Mouse (Mus musculus) neural tube, embryonic 13.5 days (tissue): ENCODE measurements around the gene Maip1. TPM values are rescaled to one million over a fixed set of nuclear protein-coding genes. Genes with fewer than 3 reads are reported as not detected.

Experiments used
- ATAC-seq: fragments of 200-750 bp; cut with Nextera tagmentation; 2 replicates; pipeline ENCODE4 v1.8.0; 2017; ENCODE audit warnings: low read depth, mild to moderate bottlenecking, moderate TSS enrichment, moderate library complexity
- H3K27ac ChIP-seq: fragments of 300-500 bp; sonication (generic); replicated peaks from 2 replicates; pipeline ENCODE4 v1.5.1; 2015; ENCODE audit warnings: moderate library complexity, mild to moderate bottlenecking, inconsistent platforms
- H3K27me3 ChIP-seq: fragments of 300-500 bp; sonication (generic); 2 replicates; pipeline ENCODE4 v1.6.1; 2015; ENCODE audit warnings: mild to moderate bottlenecking, inconsistent platforms
- H3K36me3 ChIP-seq: fragments of 300-500 bp; sonication (generic); 2 replicates; pipeline ENCODE4 v1.6.1; 2015; ENCODE audit warnings: mild to moderate bottlenecking, inconsistent platforms
- H3K4me1 ChIP-seq: fragments of 300-500 bp; sonication (generic); replicated peaks from 2 replicates; pipeline ENCODE4 v1.6.1; 2015; ENCODE audit warnings: inconsistent platforms
- H3K4me2 ChIP-seq: fragments of 300-500 bp; sonication (generic); 2 replicates; pipeline ENCODE4 v1.6.1; 2015; ENCODE audit warnings: inconsistent platforms, mild to moderate bottlenecking, moderate library complexity
- H3K4me3 ChIP-seq: fragments of 300-500 bp; sonication (generic); 2 replicates; pipeline ENCODE4 v1.5.1; 2015; ENCODE audit warnings: mild to moderate bottlenecking, inconsistent platforms
- H3K9ac ChIP-seq: fragments of 300-500 bp; sonication (generic); 2 replicates; pipeline ENCODE4 v1.6.1; 2015; ENCODE audit warnings: moderate library complexity, mild to moderate bottlenecking, inconsistent platforms
- H3K9me3 ChIP-seq: fragments of 300-500 bp; sonication (generic); 2 replicates; pipeline ENCODE4 v1.6.1; 2016; ENCODE audit warnings: inconsistent platforms
- WGBS: fragments of 180-500 bp; shearing (Covaris S2); methylation state at CpG from one replicate; pipeline ENCODE4 v1.1.7; 2015; 5-methylcytosine and 5-hydroxymethylcytosine counted together
- polyA plus RNA-seq: library from polyadenylated mRNA; unstranded; fragments of >200 nt; fragmentation: Nextera tagmentation; extraction: Ambion mirVana; gene quantifications from 2 replicates; pipeline ENCODE4 v1.2.1, GENCODE M21; 2015

The Maip1 gene
- 17.1 and 19.6 TPM in 2 replicates for polyA plus RNA-seq

GRCm38 (mm10) chr1:57406187-57407151, at the start of gene Maip1, which contains the start of gene Tyw5:
Gene Maip1, plus strand, starts transcription at chr1:57406328.
Gene Tyw5, minus strand, starts transcription at chr1:57407101.
- H3K27ac ChIP-seq: peak within 1 kb of the TSS; percentile 96
- 0 out of 2 replicates have a peak, but pooled peaks cover 2% of the 10 kb centered on the region for H3K36me3 ChIP-seq
- H3K9ac ChIP-seq: peak within 1 kb of the TSS; percentile 88
- peak within 1 kb of the TSS; percentile 83 for H3K4me3 ChIP-seq
- H3K27me3 ChIP-seq: no peaks in the 10 kb centered on the region
- under 1% methylated on average over 70 of the region's 72 CpGs for WGBS
- ATAC-seq: peak; percentile 91
- peak within 1 kb of the TSS; percentile 75 for H3K4me2 ChIP-seq
- no peaks in the 10 kb centered on the region for H3K9me3 ChIP-seq
- peaks cover 36% of the 10 kb centered on the region for H3K4me1 ChIP-seq

- no peaks in the 10 kb centered on the region for H3K27me3 ChIP-seq
- H3K4me1 ChIP-seq: no peaks in the 10 kb centered on the region
- no peak overlapping the region for H3K4me2 ChIP-seq
- no peak overlapping the region for H3K27ac ChIP-seq
- no peaks in the 10 kb centered on the region for H3K9me3 ChIP-seq
- H3K36me3 ChIP-seq: no peaks in the 10 kb centered on the region
- H3K9ac ChIP-seq: no peak overlapping the region
- 71% methylated on average over 5 of the region's 5 CpGs for WGBS
- no peak overlapping the region for H3K4me3 ChIP-seq
- no peak for ATAC-seq
Measured at GRCm38 (mm10) chr1:57358546-57358945, 47.6 kb upstream of the Maip1 start.

- H3K9ac ChIP-seq: no peak overlapping the region
- 95% methylated on average over 3 of the region's 3 CpGs for WGBS
- H3K9me3 ChIP-seq: no peaks in the 10 kb centered on the region
- no peaks in the 10 kb centered on the region for H3K36me3 ChIP-seq
- ATAC-seq: no peak
- no peak overlapping the region for H3K4me2 ChIP-seq
- no peaks in the 10 kb centered on the region for H3K4me1 ChIP-seq
- no peak overlapping the region for H3K4me3 ChIP-seq
- H3K27ac ChIP-seq: no peak overlapping the region
- no peaks in the 10 kb centered on the region for H3K27me3 ChIP-seq
Measured at GRCm38 (mm10) chr1:57367446-57367845, 38.7 kb upstream of the Maip1 start.

- no peak for ATAC-seq
- 87% methylated on average over 4 of the region's 4 CpGs for WGBS
Measured at GRCm38 (mm10) chr1:57369111-57369510, 37.0 kb upstream of the Maip1 start.

GRCm38 (mm10) chr1:57370451-57370850, 35.7 kb upstream of the Maip1 start:
- Histone ChIP-seq H3K9me3 (no peaks in the 10 kb centered on the region), H3K27me3 (no peaks in the 10 kb centered on the region), H3K4me3 (no peak overlapping the region), H3K9ac (no peak overlapping the region), H3K4me2 (no peak overlapping the region), H3K27ac (no peak overlapping the region), H3K4me1 (no peaks in the 10 kb centered on the region), H3K36me3 (no peaks in the 10 kb centered on the region)
- no peak for ATAC-seq
- WGBS: 76% methylated on average over 4 of the region's 4 CpGs

More at GRCm38 (mm10) chr1:57369111-57369510, 37.0 kb upstream of the Maip1 start:
- no peak overlapping the region for H3K27ac ChIP-seq
- H3K4me2 ChIP-seq: no peak overlapping the region
- no peak overlapping the region for H3K9ac ChIP-seq
- no peaks in the 10 kb centered on the region for H3K36me3 ChIP-seq
- H3K4me1 ChIP-seq: no peaks in the 10 kb centered on the region
- H3K27me3 ChIP-seq: no peaks in the 10 kb centered on the region
- H3K4me3 ChIP-seq: no peak overlapping the region
- no peaks in the 10 kb centered on the region for H3K9me3 ChIP-seq

GRCm38 (mm10) chr1:57375276-57375675, 30.9 kb upstream of the Maip1 start:
- Histone ChIP-seq H3K9me3 (no peaks in the 10 kb centered on the region), H3K27me3 (no peaks in the 10 kb centered on the region), H3K27ac (no peak overlapping the region), H3K36me3 (no peaks in the 10 kb centered on the region), H3K4me2 (no peak overlapping the region), H3K9ac (no peak overlapping the region), H3K4me3 (no peak overlapping the region), H3K4me1 (peaks cover 18% of the 10 kb centered on the region)
- WGBS: 97% methylated on average over 2 of the region's 2 CpGs
- no peak for ATAC-seq

GRCm38 (mm10) chr1:57376806-57377205, 29.3 kb upstream of the Maip1 start:
- H3K9ac ChIP-seq: 0 out of 2 replicates have a peak overlapping the region, but pooled peaks have one; percentile 97
- no peaks in the 10 kb centered on the region for H3K36me3 ChIP-seq
- H3K4me2 ChIP-seq: peak overlapping the region; percentile 91
- peak overlapping the region; percentile 95; the same call in 1 of the 2 replicates for H3K4me3 ChIP-seq
- 68% methylated on average over 6 of the region's 6 CpGs for WGBS
- H3K4me1 ChIP-seq: peaks cover 18% of the 10 kb centered on the region
- H3K9me3 ChIP-seq: no peaks in the 10 kb centered on the region
- H3K27me3 ChIP-seq: no peaks in the 10 kb centered on the region
- no peak overlapping the region for H3K27ac ChIP-seq
- ATAC-seq: no peak

- peak within 1 kb of the TSS; percentile 97 for H3K9ac ChIP-seq
- peak within 1 kb of the TSS; percentile 91 for H3K27ac ChIP-seq
- peak within 1 kb of the TSS; percentile 91 for H3K4me2 ChIP-seq
- peak within 1 kb of the TSS; percentile 95 for H3K4me3 ChIP-seq
- no peaks in the 10 kb centered on the region for H3K36me3 ChIP-seq
- peaks cover 18% of the 10 kb centered on the region for H3K4me1 ChIP-seq
- H3K27me3 ChIP-seq: no peaks in the 10 kb centered on the region
- peak; percentile 96 for ATAC-seq
- H3K9me3 ChIP-seq: no peaks in the 10 kb centered on the region
- WGBS: under 1% methylated on average over 81 of the region's 81 CpGs
Measured at GRCm38 (mm10) chr1:57377376-57378341, 28.5 kb upstream of the Maip1 start, which contains the start of gene 1700066M21Rik. Gene 1700066M21Rik, plus strand, starts transcription at chr1:57377620.

GRCm38 (mm10) chr1:57386519-57386918, 19.6 kb upstream of the Maip1 start:
- Histone ChIP-seq H3K27me3 (no peaks in the 10 kb centered on the region), H3K4me3 (no peak overlapping the region), H3K4me2 (no peak overlapping the region), H3K9ac (no peak overlapping the region), H3K36me3 (peaks cover 11% of the 10 kb centered on the region; the same call in 1 of the 2 replicates), H3K4me1 (peaks cover 4% of the 10 kb centered on the region; the same call in 1 of the 2 replicates), H3K9me3 (no peaks in the 10 kb centered on the region), H3K27ac (no peak overlapping the region)
- ATAC-seq: no peak

GRCm38 (mm10) chr1:57387876-57388275, 18.3 kb upstream of the Maip1 start:
- peaks cover 16% of the 10 kb centered on the region; the same call in 1 of the 2 replicates for H3K36me3 ChIP-seq
- H3K27ac ChIP-seq: 0 out of 2 replicates have a peak overlapping the region, but pooled peaks have one; percentile 29
- 38% methylated on average over 2 of the region's 2 CpGs for WGBS
- H3K27me3 ChIP-seq: no peaks in the 10 kb centered on the region
- H3K4me1 ChIP-seq: peaks cover 4% of the 10 kb centered on the region; the same call in 1 of the 2 replicates
- H3K9me3 ChIP-seq: no peaks in the 10 kb centered on the region
- ATAC-seq: peak; percentile 96
- H3K4me3 ChIP-seq: no peak overlapping the region
- no peak overlapping the region for H3K4me2 ChIP-seq
- H3K9ac ChIP-seq: no peak overlapping the region

- H3K4me2 ChIP-seq: no peak overlapping the region
- no peaks in the 10 kb centered on the region for H3K9me3 ChIP-seq
- WGBS: 86% methylated on average over 8 of the region's 8 CpGs
- H3K9ac ChIP-seq: no peak overlapping the region
- H3K27ac ChIP-seq: no peak overlapping the region
- no peak overlapping the region for H3K4me3 ChIP-seq
- H3K36me3 ChIP-seq: peaks cover 20% of the 10 kb centered on the region; the same call in 1 of the 2 replicates
- peaks cover 4% of the 10 kb centered on the region; the same call in 1 of the 2 replicates for H3K4me1 ChIP-seq
- no peaks in the 10 kb centered on the region for H3K27me3 ChIP-seq
- peak; percentile 80; the same call in 1 of the 2 replicates for ATAC-seq
Measured at GRCm38 (mm10) chr1:57388402-57389155, 17.5 kb upstream of the Maip1 start.
